Mouse (Mus musculus) embryo, embryonic 10.5 days (tissue): ENCODE measurements around the gene Ino80b.

Experiments
- DNase-seq: peaks from one replicate; pipeline ENCODE4 v3.0.0-alpha.2; 2015; ENCODE audit warnings: low spot score

The Ino80b gene

DNA sequence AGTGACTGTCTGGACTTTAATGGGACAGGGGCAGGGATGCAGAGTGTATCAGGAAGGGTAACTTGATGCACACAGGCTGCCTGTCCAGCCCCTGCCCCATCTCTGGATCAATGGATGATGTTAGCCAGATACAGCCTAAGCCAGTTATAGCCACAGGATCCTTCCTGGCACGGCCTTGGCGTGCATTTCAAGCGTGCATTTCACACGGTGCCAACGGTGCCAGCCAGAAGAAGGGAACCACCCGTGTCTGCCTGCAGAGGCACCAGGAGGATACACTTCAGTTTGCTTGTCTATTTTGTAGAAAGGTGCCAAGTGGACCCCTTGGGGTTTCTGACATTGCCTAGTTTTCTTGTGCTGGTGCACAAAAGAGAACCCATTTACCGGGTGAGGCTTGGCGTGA is 14.8 kb upstream of the Ino80b start:
- DNase-seq: no peak

DNA sequence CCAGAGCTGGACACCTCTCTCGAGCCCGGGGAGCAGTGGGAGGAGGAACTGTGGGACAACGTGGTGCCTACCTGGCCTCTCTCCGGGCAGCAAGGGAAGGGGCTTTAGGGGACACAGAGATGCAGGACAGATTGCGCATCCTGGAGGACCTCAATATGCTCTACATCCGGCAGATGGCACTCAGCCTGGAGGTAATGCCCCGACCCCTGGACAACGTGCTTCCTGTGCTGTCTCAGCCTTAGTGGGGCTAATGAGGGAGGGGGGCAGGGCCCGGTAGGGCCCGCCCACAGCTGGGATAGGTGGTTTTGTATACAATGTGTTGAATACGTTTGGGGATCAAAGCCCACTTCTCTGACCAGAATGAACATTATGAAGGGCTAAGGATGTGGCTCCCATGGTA is 12.8 kb upstream of the Ino80b start:
- DNase-seq: peak; percentile 83

DNA sequence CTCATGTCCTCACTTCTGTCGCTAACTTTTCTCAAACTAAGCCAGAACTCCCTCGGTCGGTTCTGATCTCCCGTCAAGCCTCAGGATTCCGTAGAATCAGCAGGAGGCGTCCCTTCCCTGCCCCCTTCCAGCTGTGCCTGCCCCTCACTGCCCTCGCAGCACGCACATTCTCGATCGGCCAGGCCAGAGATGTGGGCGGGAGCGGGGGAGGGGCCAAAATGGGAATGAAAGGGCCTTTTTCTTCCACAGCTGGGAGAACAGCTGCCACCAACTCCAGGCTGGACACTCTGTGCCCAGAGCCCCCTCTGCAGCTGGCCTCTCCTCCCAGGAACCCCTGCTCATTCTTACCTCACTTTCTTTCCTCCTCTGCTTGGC is 12.3 kb upstream of the Ino80b start:
- peak; percentile 95 for DNase-seq

DNA sequence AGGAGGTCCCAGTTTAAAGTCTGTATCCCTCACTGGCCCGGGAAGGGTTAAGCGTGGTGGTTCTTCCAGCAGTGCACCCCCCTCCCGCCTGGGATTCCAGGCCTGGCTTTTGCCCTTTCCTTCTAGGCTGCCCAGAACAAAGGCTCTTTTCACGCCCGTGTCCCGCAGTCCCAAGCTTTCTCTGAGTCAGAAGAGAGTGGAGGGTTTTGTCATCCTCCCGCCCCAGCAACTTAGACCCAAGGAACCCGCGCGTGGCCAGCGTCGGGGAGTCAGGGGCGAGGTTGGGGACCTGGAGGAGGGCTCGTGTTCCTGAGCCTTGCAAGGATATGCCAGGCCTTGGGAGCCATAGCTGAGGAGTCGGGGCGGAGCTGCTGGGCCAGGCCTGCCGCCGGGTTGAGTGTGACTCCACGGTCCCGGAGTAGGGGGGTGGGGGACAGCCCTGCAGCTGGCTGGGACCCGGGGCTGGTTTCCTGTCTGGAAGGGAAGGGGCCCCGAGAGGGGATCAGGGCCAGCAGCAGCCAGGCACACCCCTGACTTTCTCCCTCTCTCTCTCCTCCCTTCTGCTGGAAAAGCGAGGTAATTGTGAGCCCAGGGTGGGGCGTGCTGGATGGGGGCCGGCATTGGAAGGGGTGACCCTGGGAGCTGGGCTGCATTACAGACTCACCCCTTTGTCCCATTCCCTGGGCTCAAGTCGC is 11.8 kb upstream of the Ino80b start:
- peak; percentile 93 for DNase-seq

DNA sequence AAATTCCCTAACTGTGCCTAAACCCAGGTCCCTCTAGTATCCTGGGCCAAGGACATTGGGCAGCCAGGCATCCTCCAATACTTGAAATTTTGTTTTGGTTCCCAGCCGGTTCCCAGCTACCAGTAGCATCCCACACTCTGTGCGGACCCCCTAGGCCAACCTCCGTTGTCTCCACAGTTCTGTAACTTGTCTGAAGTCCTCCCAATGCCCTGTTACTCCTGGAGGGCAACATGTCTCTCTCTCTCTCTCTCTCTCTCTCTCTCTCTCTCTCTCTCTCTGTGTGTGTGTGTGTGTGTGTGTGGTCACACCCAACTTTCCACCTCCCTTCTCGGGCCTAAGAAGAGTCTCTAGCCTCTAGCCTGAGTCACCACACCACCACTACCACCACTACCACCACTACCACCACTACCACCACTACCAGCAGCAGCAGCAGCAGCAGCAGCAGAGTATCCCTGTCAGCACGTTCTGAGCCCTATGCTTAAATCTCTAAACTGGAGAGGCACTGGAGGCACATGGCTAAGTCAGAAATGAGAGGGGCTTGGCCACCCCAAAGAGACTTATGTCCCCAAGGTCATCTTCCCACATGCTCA is 11.2 kb upstream of the Ino80b start:
- DNase-seq: no peak

DNA sequence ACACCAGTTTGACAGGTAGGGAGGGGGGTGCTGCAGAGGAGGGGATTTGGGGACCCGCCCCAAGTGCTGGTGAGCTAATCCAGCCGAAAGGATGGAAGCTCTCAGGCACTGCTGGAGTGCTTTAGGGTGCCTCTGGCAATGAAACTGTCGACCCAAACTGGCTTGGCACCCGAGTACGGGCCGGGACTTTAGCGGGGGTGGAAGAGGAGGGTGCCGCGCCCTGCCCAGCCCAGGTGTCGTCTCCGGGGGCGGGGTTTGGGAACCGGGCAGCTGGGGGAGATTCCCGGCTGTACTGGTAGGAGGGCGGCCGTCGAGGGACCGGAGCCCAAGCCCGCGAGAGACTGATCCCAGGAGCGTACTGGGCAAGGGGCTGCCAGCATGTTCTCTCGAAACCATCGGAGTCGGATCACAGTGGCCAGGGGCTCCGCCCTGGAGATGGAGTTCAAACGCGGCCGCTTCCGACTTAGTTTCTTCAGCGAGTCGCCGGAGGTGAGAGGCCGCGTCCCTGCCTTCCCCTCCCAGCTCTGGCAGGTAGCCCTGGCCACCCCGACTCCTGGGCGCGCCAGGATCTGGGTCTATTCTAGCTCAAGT is 10.4 kb upstream of the Ino80b start:
- DNase-seq: peak; percentile 40

DNA sequence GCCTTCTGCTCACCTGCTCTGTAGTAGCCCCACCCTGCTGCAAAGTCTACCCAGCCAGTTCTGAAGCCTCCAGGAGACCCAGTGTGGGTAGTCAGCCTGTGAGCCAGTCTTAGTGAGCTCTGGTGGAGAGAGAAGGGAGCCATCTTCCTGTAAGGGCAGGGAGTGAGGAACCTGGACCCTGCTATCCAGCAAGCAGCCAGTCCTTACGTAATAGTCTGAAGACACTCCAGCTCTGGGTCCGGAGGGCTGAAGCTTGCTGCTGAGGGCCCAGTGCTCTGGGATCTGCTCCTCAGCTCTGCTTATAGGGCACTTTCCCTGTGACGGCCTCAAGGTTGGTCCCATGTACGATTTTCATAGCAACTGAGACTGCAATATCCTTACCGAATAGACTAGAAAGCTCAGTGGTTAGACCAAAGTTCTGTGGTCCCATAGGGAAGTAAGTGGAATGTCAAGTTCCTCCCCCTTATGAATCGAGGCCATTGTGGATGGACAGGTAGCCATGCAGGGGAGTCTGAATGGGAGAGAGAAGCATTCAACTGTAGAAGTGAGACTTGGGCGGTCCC is 9.8 kb upstream of the Ino80b start, which contains the start of gene Rtkn:
Gene Rtkn, plus strand, starts transcription at position 513 of the 563 bp plus-strand sequence.
- DNase-seq: no peak

DNA sequence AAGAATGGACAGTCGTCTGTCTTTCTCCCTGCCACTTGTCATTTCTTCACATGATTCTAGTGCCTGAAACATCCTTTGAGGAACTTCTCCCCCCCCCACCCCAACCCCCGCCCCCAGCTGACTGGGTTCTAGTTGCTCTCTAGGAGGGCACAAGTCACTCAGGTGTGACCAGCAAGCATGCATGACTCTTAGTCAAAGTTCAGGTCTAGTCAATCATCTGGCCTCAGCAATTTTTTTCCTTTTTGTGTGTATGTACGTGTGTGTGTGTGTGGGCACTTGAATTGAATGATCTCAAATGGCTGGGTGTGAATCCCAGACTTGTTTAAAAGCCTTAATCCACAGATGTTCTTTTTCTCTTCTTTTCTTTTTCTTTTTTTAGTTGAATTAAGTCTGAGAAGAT is 9.0 kb upstream of the Ino80b start:
- no peak for DNase-seq

DNA sequence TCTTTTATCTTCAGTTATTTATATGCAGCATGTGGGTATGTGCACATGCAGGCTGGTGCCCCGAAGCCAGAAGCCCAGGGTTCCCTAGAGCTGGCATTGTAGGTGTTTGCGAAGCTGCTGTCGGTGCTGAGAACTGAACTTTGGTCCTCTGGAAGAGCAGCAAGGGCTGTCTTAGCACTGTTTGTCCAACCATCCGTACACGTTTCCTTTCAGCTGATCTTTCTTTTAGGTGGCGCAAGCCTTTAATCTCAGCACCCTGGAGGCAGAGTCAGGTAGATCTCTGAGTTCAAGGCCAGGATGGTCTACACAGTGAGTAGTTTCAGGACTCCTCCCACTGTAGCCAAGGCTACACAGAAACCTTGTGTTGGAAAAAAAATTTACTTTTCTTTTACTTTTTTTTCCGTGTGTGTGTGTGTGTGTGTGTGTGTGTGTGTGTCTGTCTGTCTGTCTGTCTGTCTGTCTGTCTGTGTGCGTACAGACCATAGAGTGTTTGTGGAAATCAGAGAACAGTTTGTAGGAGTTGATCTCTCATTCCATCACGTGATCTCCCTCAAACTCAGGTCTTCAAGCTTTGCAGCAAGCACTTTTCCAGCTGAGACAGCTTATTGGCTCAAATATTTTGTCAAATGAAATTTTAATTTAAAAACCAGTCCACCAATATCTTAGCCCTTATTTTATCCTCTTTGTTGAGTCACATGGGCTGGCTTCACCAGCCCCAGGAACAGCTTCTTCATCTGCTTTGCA is 7.1 kb upstream of the Ino80b start:
- DNase-seq: no peak

DNA sequence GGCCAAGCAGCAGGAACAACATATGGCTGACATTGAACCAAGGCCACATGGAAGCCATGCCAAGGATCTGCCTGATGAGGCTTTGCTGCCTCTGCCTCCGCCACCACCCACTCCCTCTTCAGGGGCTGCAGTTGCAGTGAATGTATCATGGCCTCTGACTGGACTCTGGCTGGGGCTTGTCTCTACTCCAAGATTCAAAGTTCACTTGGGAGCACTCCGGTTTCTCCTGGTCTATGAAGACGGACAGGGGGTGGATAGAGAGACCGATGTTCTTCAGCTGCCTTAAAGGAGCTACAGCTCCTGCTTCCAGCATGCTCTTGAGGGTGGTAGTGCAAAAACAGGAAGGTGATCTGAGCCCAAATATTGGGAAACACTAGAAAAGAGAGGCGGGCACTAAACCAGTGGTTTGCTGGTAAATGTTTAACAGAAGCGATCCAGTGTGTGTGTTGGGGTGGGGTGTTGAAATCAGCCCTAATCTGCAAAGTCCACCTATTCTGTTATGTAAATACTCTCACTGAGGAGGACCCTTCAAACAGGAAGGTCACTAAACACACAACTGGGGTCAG is 6.3 kb upstream of the Ino80b start:
- no peak for DNase-seq

DNA sequence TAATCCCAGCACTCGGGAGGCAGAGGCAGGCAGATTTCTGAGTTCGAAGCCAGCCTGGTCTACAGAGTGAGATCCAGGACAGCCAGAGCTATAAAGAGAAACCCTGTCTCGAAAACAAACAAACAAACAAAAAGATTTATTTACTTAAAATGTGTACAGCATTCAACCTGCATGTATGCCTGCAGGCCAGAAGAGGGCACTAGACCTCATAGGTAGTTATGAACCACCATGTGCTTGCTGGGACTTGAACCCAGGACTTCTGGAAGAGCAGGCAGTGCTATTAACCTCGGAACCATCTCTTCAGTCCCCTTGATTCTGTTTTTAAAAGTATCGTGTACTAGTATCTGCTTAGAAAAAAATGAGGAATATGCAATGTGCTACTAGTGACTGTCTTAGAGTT is 2.2 kb upstream of the Ino80b start:
- no peak for DNase-seq

DNA sequence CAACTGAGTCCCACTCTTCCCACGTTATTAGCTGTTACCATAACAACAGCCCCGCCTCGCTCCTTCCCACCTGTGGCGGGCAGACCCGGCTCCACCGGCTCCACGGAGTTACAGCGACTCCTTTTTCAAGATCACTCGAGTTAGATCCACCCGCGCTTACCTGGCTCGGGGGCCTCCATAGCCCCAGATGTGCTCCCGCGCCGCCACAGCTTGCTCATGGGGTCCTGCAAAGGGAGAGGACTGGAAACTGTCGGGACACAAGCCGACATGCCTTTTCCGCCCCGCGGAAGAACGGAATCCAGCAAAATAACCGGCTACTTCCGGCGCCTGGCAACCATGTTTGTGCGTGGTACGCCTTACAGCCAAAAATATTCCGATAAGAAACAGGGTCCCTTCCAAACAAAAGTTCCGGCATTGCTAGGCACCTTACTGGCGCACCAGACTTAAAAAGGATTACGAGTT is 349 bp downstream of the Ino80b start:
- DNase-seq: peak; percentile 97

DNA sequence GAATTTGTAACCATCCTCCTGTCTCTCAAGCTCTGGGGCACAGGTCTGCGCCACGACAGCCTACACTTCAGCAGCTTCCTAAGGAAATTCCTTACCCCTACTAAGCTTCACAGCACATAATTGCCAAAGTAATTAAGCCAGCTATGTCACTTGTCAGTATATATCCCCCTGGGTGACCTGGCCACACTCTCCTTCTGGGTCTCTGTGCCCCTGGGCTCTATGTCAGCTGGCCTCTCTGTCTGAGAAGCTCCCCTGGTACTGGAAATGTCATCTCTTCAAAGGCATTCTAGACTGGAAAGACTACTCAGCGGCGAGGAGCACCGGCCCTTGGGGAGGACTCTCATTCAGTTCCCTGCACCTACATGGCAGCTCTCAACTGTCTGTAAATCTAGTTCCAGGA is 2.3 kb downstream of the Ino80b start:
- DNase-seq: no peak

DNA sequence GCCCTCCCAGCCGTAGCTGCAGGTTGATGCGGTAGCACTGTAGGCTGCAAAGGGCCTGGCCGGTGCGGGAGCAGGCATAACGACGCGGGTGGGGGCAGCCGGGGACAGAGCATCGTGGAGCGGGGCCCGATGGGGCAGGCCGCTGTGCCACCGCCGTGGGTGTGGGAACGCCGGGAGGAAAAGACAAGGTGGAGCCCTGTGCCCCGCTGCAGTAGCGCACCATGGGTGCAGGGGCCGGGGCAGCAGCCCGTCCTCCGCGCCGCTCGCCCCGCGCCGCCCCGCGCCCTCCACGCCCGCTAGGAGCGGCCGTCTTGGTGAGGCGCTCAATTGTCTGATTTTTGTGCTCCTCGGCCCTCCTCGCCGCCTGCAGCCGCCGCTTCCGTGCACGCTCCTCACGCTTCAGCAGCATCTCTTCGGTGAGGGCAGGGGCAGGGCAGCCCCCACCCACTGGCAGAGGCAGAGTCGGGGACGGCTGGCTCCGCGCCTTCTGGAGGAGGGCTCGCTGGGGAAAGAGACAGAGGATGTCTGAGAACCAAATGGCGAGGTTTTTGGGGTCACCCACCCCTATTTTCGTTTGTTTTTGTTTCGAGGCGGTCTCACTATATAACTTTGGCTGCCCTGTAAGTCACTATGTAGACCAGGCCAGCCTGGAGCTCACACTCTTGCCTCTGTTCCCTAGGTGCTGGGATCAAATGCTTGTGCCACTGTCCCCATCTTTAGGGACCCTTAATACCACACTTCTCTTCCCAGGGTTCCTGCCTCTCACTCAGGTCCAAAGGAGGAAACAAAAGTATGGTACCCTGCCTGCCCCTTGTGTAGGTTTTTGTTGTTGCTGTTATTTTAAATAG is 3.1 kb downstream of the Ino80b start:
- DNase-seq: no peak

DNA sequence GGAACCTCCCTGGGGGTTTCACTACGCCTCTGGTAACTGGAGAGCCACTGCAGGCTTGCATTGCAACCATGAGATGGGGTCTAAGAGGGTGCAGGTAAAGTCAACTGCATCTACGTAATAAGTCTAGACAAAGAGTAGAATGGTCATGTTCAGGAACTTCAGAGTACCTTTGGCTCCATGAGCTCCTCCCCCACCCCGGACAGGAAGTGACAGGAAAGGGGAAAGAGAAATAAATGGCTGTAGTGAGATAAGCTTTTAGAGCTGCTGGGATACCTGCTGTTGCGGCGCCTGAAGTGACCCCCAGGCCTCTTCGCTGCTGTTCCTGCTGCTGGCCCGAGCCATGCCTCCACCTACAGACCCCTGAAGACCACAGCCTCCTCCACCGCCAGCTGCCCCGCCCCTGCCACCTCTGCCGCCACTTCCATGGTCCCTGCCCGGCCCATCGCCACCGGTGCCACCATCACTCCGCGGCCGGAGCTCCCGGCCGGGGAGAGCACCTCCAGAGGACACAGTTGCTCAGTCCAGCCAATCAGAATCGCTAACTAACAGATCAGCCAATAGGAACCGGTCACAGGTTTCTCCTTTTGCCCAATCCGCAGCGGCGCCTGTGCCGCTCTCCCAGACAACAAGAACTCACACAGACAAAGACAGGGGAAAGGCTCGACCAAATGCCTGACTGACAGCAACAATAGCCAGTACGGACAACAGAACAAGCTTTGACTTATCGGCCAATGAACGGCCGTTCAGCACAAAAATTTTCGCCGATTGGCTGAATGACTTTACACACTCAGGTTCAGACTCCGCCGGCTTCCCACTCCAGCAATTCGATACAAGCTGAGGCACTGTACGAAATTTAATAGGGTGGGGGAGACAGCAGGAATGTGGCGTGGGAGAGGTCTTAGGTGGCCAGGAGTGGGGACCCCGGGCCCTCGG is 4.0 kb downstream of the Ino80b start, which contains the start of gene Wbp1:
Gene Wbp1, minus strand, starts transcription at position 630 of the 933 bp plus-strand sequence.
- DNase-seq: peak; percentile 99

DNA sequence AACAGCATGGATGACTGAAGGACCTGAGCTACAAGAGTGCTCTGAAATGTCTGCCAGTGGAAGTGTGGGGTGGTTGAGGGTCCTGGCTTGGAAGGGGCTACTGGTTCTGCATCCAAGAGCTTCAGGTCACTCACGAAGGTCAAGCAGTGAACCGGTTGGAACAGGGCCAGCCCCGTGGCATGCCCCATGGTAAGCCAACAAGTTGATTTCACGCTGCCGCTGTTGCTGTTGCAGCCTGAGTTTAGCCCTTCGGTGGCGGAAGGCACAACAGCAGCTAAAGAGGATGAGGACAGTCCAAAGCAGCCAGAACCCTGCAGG is 5.5 kb downstream of the Ino80b start:
- no peak for DNase-seq

DNA sequence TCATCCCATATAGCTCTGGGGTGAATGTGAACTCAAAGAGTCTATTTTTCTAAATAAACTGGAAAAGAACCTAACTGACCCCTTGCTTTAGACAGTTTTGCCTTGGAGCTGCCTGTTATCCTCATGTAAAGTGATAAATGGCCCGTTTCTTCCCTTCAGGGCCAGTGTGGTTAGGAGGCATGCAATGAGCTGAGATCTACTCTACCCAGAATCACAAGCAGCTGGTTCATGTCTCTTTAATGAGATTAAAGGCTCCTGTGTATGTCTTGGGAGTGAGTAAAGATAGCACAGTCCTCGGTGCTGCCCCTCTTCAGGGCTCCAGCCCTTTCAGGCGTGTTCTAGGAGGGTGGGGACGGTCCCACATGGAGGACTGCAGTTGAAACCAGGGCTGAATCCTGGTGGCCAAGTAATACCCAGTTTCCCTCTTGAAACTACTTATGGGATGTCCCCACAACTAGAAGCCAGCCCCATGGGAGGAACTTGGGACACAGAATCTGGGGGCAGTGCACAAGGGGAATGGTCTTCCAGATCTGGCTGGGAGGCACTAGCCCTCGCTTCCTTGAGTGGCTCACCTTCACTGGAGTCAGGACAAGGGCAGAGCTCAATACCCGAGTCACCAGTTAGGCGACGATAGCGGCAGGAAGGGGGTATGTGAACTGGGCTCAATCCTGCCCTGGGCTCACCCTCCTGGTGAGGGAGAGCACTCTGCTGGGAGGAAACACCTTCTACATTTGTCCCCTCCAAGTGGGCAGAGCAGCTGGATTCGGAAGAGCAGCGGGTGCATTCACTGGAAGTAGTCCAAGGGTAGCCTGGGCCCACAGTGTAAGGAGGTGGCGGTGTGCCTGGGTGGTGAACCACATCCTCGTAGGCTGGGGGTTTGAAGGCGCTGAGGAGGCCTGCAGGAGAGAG is 6.2 kb downstream of the Ino80b start:
- DNase-seq: no peak

DNA sequence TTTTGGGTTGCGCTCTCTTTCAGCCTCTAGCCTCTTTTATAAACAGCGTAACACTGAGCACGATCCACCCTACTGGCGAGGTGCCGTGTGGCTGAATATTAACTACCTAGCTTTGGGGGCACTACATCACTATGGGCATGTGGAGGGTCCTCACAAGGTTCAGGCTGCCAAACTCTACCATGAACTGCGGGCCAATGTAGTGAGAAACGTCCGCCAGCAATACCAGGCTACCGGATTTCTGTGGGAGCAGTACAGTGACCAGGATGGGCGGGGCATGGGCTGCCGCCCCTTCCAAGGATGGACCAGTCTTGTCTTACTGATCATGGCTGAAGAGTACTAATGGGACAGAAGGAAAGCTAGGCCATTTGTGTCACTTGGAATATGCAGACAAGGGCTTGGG is 6.9 kb downstream of the Ino80b start:
- no peak for DNase-seq

DNA sequence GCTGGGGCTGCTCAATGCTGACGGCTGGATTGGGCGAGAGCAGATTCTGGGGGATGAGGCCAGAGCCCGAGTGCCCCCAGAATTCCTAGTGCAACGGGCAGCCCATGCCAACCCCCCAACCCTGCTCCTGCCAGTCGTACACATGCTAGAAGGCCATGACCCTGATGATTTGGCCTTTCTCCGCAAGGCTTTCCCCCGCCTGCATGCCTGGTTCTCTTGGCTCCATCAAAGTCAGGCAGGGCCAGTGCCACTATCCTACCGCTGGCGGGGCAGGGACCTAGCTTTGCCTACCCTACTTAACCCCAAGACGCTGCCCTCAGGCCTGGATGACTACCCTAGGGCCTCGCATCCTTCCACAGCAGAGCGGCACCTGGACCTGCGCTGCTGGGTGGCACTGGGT is 7.6 kb downstream of the Ino80b start:
- no peak for DNase-seq
